Mouse (Mus musculus): ENCODE measurements at regions not wholly inside any gene's neighbourhood (a gene's known extent, or its start where the extent isn't known, plus 50 kb on each side); places are given as distances from the start of the nearest gene placed in this dataset.

DNA sequence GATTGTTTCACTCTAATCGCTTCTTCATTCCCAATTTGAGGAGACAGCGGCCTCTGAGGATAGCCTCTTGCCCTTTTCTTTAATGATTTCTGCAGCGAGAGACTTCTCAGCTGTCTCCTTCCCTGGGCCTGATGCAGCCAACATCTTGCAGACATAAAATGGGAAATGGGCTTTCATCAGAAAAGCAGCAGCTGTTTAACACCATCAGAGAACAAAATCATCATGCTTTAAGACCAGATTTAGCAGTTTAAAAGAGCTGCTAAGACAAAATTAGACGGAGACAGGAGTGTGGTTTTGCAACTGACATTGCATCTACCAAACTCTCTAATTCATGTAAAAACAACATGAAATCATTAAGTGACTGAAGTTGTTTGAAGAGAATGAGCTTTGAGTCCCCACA lies 431.2 kb upstream of the Gm10295 start:
- no peaks in the 10 kb centered on the region for H3K36me3 ChIP-seq
- WGBS = 76% methylated on average over 4 of the region's 4 CpGs
- no peak for ATAC-seq (ENCODE audit: insufficient number of reproducible peaks, insufficient read depth, low FRiP score, low TSS enrichment)

DNA sequence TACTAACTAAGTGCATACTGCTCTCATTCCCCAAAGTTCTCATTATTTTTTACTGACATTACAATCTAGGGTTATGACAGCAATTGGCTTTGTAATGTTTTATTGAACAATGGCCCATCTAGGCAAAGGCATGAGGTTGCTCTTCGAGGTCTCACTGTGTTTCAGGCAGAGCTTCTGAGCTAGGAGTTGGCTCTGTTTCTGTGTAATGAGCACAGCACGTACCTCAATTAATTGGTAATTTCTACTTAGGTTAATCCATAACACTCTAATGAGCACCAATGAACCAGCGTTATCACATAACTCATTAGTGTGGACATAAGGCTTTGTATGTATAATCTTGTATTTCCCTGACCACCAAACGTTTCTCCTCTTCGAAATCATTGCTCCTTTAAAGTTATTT lies 398.6 kb upstream of the Gm10295 start:
- H3K27ac ChIP-seq = no peak overlapping the region
- H3K4me1 ChIP-seq = no peaks in the 10 kb centered on the region
- H3K9me3 ChIP-seq = no peaks in the 10 kb centered on the region
- no peak overlapping the region for H3K9ac ChIP-seq
- ATAC-seq (ENCODE audit: insufficient number of reproducible peaks, insufficient read depth, low FRiP score, low TSS enrichment) = no peak
- no peak overlapping the region for H3K4me3 ChIP-seq
- 88% methylated on average over 5 of the region's 5 CpGs for WGBS
- H3K4me2 ChIP-seq (replicated peaks) = no peak overlapping the region
- no peaks in the 10 kb centered on the region for H3K36me3 ChIP-seq
- no peaks in the 10 kb centered on the region for H3K27me3 ChIP-seq

More for the DNA sequence above, 431.2 kb upstream of the Gm10295 start:
- H3K4me1 ChIP-seq = no peaks in the 10 kb centered on the region
- no peak overlapping the region for H3K4me2 ChIP-seq (replicated peaks)
- no peak overlapping the region for H3K27ac ChIP-seq
- H3K4me3 ChIP-seq = no peak overlapping the region
- H3K27me3 ChIP-seq = no peaks in the 10 kb centered on the region
- H3K9me3 ChIP-seq = no peaks in the 10 kb centered on the region
- no peak overlapping the region for H3K9ac ChIP-seq

DNA sequence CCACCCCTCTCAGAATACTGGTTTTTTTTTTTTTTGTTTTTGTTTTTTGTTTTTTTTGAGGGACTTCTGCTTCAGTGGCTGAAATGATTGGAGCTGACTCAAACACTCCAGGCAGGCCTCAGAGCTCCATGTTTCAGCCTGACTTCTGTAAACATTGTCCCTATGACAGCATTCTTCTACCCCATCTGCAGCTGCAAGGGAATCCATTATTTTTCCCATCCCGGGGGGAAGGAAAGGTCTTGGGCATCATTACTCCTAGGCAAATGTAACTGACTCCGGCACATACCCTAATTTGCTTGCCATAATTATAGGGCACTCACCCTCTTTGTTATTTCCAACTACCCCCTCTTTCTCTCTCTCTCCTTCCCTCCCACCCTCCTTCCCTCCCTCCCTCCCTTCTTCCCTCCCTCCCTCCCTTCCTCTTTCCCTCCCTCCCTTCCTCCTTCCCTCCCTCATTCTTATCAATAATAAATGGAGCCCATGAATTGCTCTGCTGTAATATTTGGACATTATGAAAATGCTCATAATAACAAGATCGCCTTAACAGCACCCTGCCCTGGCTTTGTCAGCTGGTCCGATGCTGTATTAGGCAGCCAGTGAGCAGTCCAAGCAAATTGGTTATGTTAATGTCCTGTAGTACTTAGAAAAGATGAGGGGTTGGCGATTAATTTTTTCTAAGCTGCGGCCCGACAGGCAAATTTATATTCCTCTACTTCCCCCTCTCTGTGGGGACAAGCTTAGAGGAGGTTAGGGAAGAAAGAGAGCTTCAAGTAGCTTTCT lies 395.0 kb upstream of the Gm10295 start:
- Histone ChIP-seq H3K4me3 (no peak overlapping the region), H3K4me1 (no peaks in the 10 kb centered on the region), H3K9me3 (no peaks in the 10 kb centered on the region), H3K9ac (no peak overlapping the region), H3K27ac (no peak overlapping the region), H3K36me3 (no peaks in the 10 kb centered on the region), H3K27me3 (no peaks in the 10 kb centered on the region), H3K4me2 (replicated peaks) (no peak overlapping the region)
- 68% methylated on average over 7 of the region's 7 CpGs for WGBS
- ATAC-seq (ENCODE audit: insufficient number of reproducible peaks, insufficient read depth, low FRiP score, low TSS enrichment) = no peak

DNA sequence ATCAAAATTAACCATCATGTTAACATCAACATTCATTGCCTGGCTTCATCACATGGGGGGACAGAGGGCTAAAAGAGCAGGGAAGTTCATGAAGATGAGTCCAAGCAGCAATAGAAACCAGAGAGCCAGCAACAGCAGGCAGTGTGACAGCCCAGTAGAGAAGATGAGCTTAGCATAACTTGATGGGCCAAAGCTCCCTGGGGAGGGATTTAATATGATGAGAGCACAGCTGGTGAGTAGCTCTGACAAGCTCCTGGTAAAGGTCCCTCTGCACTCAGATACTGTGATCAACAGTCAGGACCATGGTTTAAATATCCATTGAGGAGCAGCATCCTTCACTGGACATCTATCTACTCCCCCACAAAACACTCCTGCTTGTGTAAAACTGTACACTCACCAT lies 377.2 kb upstream of the Gm10295 start:
- no peak overlapping the region for H3K9ac ChIP-seq

DNA sequence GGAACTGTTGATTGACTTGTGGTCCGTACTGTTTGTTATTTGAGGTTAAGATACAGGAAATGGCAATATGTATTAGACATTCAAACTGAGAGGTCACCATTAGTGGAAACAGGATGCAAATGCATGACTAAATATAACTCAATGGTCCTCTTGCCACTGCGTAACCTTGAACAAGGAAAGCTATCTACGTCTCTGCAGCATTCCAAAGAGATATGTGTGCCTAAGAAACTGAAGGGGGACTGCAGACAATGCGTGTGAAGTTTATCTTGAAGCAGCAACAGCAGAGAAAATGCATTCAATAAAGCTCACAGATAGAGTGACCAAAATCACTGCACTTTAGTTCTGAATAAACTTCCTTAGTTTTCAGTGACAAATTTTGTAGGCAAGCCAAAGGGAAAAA lies 356.9 kb upstream of the Gm10295 start:
- Histone ChIP-seq H3K27me3 (0 out of 2 replicates have a peak, but pooled peaks cover 5% of the 10 kb centered on the region), H3K4me1 (no peaks in the 10 kb centered on the region), H3K4me3 (no peak overlapping the region), H3K36me3 (no peaks in the 10 kb centered on the region), H3K9ac (no peak overlapping the region), H3K9me3 (no peaks in the 10 kb centered on the region), H3K4me2 (replicated peaks) (no peak overlapping the region), H3K27ac (no peak overlapping the region)
- WGBS = 73% methylated on average over 4 of the region's 4 CpGs
- no peak for ATAC-seq (ENCODE audit: insufficient number of reproducible peaks, insufficient read depth, low FRiP score, low TSS enrichment)

More for the DNA sequence above, 377.2 kb upstream of the Gm10295 start:
- Histone ChIP-seq H3K4me2 (replicated peaks) (no peak overlapping the region), H3K9me3 (no peaks in the 10 kb centered on the region), H3K27me3 (no peaks in the 10 kb centered on the region), H3K4me1 (no peaks in the 10 kb centered on the region), H3K36me3 (no peaks in the 10 kb centered on the region), H3K27ac (no peak overlapping the region), H3K4me3 (no peak overlapping the region)
- ATAC-seq (ENCODE audit: insufficient number of reproducible peaks, insufficient read depth, low FRiP score, low TSS enrichment) = no peak

DNA sequence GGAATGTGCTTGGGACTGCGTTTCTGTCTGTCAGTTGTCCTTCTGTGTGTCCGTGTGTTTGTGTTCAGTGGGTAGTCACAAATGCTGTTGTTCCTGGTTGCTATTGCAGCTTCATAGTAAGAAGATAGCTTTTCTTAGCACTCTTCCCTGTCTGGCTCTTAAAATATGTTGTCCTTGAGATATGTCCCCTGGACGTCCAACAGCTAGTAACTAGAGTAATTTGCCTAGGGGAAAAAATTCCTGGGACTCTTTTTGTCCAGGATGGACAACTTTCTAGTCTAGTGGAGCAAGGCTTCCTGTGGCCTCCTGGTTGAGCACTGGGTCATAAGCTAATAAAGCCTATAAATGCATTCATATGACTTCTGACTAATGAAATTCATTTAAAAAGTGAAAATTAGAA lies 354.9 kb upstream of the Gm10295 start:
- Histone ChIP-seq H3K27ac (no peak overlapping the region), H3K27me3 (0 out of 2 replicates have a peak, but pooled peaks cover 5% of the 10 kb centered on the region), H3K4me2 (replicated peaks) (peak overlapping the region; percentile 85; the same call in 1 of the 2 replicates), H3K9me3 (no peaks in the 10 kb centered on the region), H3K36me3 (no peaks in the 10 kb centered on the region), H3K4me3 (no peak overlapping the region), H3K9ac (no peak overlapping the region), H3K4me1 (no peaks in the 10 kb centered on the region)
- 45% methylated on average over 3 of the region's 3 CpGs for WGBS
- no peak for ATAC-seq (ENCODE audit: insufficient number of reproducible peaks, insufficient read depth, low FRiP score, low TSS enrichment)

DNA sequence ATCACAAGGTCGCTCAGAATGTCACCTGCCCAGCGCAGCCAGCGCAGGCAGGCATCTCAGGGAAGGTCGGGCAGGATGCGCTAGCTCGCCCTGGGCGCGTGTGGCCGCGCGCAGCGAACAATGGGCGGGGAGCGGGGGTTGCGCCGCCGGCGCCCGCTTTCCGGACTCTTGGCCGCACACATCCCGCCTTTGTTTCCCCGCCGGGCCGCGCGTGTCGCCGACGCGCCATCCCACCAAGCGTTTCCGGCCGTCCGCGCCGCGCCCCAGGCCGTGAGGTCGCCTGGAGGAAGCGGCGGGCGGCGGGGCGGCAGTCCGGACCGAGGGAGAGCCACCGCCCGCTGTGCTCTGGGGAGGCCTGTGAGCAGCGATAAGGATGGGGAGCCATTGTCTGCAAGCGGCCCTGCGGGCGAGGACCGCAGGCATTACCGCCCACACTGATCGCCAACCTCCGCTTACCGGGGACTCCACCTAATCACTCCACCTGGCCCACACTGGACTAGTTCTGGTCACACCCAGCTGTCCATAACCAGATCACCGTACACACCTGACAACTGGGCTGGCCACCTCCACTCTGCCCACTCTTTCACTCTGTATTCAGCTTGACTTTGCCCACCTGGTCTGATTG lies 354.3 kb upstream of the Gm10295 start:
- peak; percentile 67 for ATAC-seq (ENCODE audit: insufficient number of reproducible peaks, insufficient read depth, low FRiP score, low TSS enrichment)
- Histone ChIP-seq H3K4me1 (no peaks in the 10 kb centered on the region), H3K27ac (0 out of 2 replicates have a peak overlapping the region, but pooled peaks have one; percentile 30), H3K27me3 (0 out of 2 replicates have a peak, but pooled peaks cover 5% of the 10 kb centered on the region), H3K4me3 (peak overlapping the region; percentile 56), H3K9ac (peak overlapping the region; percentile 81), H3K4me2 (replicated peaks) (peak overlapping the region; percentile 85), H3K9me3 (no peaks in the 10 kb centered on the region), H3K36me3 (no peaks in the 10 kb centered on the region)
- WGBS = under 1% methylated on average over 59 of the region's 59 CpGs

DNA sequence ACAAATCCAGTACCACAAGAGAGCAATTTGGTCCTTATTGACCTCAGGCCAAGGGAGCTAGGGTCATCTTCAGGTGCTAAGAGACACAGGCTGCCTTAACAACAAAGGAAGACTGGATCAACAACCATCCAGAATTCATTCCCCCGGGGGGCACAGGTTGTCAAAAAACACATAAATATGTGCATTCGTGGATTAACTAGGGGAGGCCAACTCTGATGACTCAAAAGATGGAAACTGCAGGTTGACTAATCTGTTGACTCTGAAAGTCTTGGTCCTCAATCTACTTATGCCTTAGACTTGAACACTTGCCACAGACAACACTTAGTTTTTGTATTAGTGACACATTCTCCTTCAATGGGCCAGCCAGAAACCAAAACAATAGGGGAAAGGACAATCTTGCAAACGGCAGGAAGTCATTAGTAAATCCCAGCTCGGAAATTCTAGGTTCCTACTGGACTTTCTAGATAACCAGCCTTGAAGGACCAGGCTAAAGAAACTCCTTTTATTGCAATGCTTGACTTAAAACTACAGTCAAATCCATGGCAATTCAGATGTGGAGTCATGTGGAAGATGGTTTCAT lies 353.5 kb upstream of the Gm10295 start:
- Histone ChIP-seq H3K27me3 (0 out of 2 replicates have a peak, but pooled peaks cover 5% of the 10 kb centered on the region), H3K9ac (peak overlapping the region; percentile 81; the same call in 1 of the 2 replicates), H3K4me1 (no peaks in the 10 kb centered on the region), H3K9me3 (no peaks in the 10 kb centered on the region), H3K4me2 (replicated peaks) (peak overlapping the region; percentile 85), H3K36me3 (no peaks in the 10 kb centered on the region), H3K27ac (no peak overlapping the region), H3K4me3 (peak overlapping the region; percentile 56; the same call in 1 of the 2 replicates)
- WGBS = 57% methylated on average over 4 of the region's 4 CpGs
- ATAC-seq (ENCODE audit: insufficient number of reproducible peaks, insufficient read depth, low FRiP score, low TSS enrichment) = no peak
